Mouse (Mus musculus): ENCODE measurements around the gene Ddx56.
"Not testable (repeated sequence)": the region's sequence is repeated elsewhere in the genome, so short reads cannot be mapped to it uniquely, and the experiment has no call there.

Ddx56 gene

DNA sequence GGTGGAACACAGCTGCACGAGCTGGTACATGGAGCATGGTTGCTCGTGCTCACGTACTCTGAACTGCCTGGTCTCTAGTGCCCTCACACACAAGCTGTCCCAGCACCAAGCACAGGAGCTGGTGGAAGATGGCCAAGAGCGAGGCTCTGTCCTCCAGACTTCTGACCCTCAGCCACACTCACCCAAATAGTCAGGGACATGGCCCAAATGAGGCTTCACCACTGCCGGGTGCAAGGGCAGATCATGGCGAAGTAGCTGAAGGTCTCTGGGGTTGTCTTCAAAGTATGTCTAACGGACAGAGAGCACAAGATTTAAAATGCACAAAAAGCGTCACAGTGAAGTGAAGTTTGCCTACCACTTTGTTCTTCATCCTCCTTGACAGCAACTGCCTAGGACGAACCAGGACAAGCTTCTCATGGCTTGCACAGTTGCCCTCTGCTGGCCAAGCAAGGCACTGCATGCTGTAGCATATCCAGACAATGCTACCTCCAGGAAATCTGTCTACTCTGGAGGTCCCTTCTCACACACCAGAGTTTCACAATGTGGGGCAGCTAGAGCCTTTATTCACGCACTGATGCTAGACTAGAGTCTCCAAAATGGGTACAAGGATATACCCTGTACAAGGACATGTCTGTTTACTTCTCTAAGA, 6.0 kb downstream of the Ddx56 start:
- peak; percentile 82 for DNase-seq

- no peak for DNase-seq
Observed at GRCm38 (mm10) chr11:6259413-6259812, 8.2 kb downstream of the Ddx56 start.

DNA sequence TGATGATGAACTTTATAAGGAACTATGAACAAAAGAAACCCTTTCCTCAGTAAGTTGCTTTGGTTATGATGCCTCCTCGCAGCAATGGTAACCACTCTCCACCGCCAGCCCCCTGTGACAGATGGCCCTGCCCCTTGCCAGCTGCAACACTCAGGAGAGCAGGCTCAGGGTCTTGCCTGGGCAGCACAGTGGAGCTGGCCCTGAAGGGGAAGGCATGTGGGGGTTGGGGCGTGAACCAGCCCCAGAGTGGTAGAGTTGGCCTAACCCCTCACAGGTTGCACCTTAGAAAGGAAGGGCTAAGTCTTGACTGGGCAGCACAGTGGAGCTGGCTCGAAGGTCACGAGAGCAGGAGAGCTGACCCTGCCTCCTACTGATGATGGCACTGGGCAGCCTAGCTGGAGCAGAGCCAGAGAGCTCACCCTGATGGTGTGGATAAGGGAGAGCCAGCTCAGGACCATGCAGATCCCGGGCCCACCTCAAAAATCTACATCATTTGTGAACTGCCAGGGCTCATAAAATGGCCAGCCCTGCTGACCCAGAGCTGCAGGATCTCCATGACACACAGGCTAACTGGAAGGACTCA, 11.0 kb downstream of the Ddx56 start:
- no peak for DNase-seq

- not testable (repeated sequence) for DNase-seq
Observed at GRCm38 (mm10) chr11:6254602-6255001, 13.0 kb downstream of the Ddx56 start.

DNA sequence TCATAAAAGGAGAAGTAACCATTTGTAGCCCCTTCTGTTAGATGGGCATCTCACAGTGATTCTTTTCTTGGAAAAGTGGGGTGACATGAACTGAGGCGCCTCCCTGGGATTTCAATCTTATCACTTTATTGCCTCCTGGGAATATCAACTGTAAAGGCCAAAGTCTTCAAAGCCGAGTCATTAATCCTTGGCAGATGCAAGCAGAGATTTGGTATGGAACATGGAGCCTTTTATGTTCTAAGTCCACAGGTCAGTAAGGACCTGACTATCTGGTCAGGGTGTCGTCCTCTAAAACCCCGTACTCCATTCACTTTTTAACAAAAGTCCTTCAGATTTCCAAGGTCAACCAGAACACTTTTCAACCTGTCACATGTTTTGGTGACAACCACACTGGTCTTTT, 14.7 kb downstream of the Ddx56 start:
- no peak for DNase-seq

DNA sequence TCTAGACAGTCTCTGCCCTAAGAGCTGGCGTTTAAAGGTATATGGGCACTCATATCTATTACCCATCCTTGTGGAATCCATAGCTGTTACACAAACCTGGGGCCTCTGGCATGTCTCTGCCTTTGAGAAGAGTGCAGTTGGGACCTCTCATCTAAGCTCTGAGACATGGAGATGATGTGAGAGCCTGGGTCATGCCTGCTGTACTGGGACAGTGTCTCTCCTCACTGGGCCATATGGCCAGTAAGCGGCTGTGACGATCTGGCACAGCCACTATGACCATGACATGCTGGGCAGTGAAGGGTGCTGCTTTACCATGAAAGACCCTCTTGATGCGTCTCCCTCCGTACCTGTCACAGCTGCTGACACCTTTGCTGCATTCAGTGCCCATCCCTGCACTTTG, 15.3 kb downstream of the Ddx56 start:
- DNase-seq = no peak

- no peak for DNase-seq
Observed at GRCm38 (mm10) chr11:6244707-6245106, 22.9 kb downstream of the Ddx56 start.

GRCm38 (mm10) chr11:6233025-6233424, 34.5 kb downstream of the Ddx56 start:
- no peak for DNase-seq

GRCm38 (mm10) chr11:6230012-6230411, 37.6 kb downstream of the Ddx56 start, which contains the start of gene Npc1l1:
Gene Npc1l1 (minus strand): TSS chr11:6230143.
- DNase-seq = no peak

DNA sequence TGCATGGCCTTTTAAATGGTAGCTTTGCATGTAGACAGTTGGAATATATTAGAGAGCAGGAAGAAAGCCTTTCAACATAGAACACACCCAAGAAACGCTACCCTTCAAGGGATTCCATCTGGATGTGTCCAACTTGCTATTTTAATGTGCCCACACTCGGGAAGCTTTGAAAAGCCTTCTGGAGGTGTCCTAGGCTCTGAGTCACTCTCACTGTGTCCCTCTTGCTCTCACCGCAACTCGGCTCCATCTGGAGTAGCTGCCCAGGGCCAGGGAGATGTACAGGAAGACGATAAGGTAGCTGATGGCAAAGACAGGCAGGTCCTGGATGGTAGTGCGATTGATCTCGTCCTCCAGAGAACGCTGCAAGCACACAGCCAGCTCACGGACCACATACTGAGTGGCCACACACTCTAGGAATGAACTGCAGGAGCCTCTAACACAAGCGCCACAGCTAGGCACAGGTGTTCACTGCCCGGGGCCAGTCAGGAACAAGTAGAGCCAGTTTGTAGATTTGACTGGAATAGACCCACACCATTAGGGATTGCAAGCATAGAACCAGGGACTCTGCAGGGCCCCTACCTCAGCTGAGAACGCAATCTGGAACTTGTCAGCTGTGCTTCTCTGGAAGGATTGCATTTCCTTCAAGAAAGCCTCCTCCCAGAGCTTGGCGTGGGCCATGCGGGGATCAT, 42.9 kb downstream of the Ddx56 start:
- no peak for DNase-seq

GRCm38 (mm10) chr11:6222187-6222586, 45.4 kb downstream of the Ddx56 start:
- DNase-seq = no peak

DNA sequence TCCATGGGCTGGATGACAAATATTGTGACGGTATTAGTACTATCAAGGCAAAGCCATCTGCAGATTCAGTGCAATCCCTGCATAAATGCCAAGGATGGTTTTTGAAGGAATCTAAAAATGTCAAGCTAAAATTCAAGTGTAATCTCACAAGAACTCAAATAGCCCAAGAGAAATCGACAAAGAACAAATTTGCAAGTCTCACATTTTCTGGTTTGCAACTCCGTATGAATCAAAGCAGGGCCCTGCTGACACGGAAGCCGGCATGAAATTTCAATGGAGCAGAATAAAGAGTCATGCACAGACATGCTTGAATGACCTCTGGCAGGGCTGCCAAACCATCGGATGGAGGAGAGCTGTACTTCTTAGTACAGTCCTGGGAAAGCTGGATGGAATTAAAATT, 47.6 kb downstream of the Ddx56 start:
- no peak for DNase-seq

GRCm38 (mm10) chr11:6218189-6218896, 49.2 kb downstream of the Ddx56 start:
- DNase-seq = no peak

- DNase-seq = peak; percentile 23
Observed at GRCm38 (mm10) chr11:6216834-6217233, 50.7 kb downstream of the Ddx56 start.

All from retina, postnatal 1 day (tissue).